Mouse (Mus musculus): Measurements from ENCODE around the gene Micu1. TPM values are rescaled to one million over a fixed set of nuclear protein-coding genes. Genes with fewer than 3 reads are reported as not detected.

The Micu1 gene
- polyA plus RNA-seq, 1 experiment from 2014 or later = 42.8 TPM

DNA sequence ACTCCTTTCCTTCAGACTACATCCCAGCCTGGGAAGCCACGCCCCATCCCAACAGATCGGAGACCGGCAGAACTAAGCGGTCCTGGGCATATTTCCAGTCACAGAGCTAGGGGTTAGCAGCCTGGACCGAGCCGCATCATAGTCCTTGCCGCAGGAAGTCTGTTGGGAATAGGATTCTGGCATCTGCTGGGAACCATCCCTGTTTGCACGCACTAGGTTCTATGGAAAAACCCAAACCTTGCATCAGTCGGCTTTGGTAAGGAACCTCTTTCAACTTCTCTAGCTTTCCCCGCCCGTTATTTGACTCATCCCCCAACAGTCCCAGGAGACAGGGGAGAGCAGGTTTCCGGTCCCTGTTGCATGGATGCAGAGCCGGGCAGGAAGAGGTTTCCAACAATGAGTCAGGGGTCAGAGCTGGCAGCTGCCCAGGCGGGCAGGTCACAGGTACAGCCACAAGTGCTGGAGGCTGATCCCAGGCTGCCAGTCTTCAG lies 207.1 kb downstream of the Micu1 start:
- no peaks in the 10 kb centered on the region for H3K36me3 ChIP-seq (ENCODE audit: control insufficient read depth, insufficient read depth, low read length)
- H3K27me3 ChIP-seq (ENCODE audit: control insufficient read depth, insufficient read depth, low read length) = peaks cover 7% of the 10 kb centered on the region; the same call in 1 of the 2 replicates
- WGBS (ENCODE audit: insufficient replicate concordance) = 4% methylated on average over 14 of the region's 14 CpGs
- H3K9ac ChIP-seq (ENCODE audit: low read depth, low read length) = no peak overlapping the region
- H3K9me3 ChIP-seq (replicated peaks; ENCODE audit: control insufficient read depth, low read length) = no peaks in the 10 kb centered on the region
- 0 out of 2 replicates have a peak, but pooled peaks have one; percentile 33 for ATAC-seq (replicated peaks; ENCODE audit: insufficient number of reproducible peaks, low FRiP score, low TSS enrichment)
- peaks cover 36% of the 10 kb centered on the region for H3K4me1 ChIP-seq (ENCODE audit: control insufficient read depth, insufficient read depth, low read length)
- no peak overlapping the region for H3K4me3 ChIP-seq (ENCODE audit: low read depth, low read length)
- H3K27ac ChIP-seq (ENCODE audit: low read depth, low read length) = peak overlapping the region; percentile 86
- H3K4me2 ChIP-seq = peak overlapping the region; percentile 34

DNA sequence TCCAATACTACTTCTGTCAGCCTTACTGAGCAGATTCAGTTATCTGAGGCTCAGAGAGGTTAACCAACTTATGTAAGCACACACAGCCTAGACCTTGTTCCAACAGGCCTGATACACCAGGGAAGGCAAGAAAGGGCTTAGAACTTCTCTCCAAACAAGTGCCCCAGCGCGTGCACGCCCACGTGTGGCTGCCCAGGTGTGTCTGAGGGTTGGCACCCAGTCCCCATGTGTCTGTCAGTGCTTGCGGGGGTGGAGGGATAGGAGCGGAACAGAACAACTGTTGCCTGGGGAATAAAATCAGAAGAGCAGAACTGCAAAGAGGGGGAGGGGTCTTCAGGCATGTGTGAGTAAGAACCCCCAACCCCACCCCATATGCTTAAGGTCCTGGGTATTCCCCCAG lies 208.8 kb downstream of the Micu1 start:
- H3K36me3 ChIP-seq (ENCODE audit: control insufficient read depth, insufficient read depth, low read length) = no peaks in the 10 kb centered on the region
- peaks cover 7% of the 10 kb centered on the region; the same call in 1 of the 2 replicates for H3K27me3 ChIP-seq (ENCODE audit: control insufficient read depth, insufficient read depth, low read length)
- H3K4me2 ChIP-seq = peak overlapping the region; percentile 46
- ATAC-seq (replicated peaks; ENCODE audit: insufficient number of reproducible peaks, low FRiP score, low TSS enrichment) = no peak
- H3K9me3 ChIP-seq (replicated peaks; ENCODE audit: control insufficient read depth, low read length) = no peaks in the 10 kb centered on the region
- H3K4me3 ChIP-seq (ENCODE audit: low read depth, low read length) = peak overlapping the region; percentile 16
- H3K9ac ChIP-seq (ENCODE audit: low read depth, low read length) = no peak overlapping the region
- WGBS (ENCODE audit: insufficient replicate concordance) = 30% methylated on average over 6 of the region's 6 CpGs
- H3K4me1 ChIP-seq (ENCODE audit: control insufficient read depth, insufficient read depth, low read length) = peaks cover 46% of the 10 kb centered on the region
- peak overlapping the region; percentile 37; the same call in 1 of the 2 replicates for H3K27ac ChIP-seq (ENCODE audit: low read depth, low read length)

DNA sequence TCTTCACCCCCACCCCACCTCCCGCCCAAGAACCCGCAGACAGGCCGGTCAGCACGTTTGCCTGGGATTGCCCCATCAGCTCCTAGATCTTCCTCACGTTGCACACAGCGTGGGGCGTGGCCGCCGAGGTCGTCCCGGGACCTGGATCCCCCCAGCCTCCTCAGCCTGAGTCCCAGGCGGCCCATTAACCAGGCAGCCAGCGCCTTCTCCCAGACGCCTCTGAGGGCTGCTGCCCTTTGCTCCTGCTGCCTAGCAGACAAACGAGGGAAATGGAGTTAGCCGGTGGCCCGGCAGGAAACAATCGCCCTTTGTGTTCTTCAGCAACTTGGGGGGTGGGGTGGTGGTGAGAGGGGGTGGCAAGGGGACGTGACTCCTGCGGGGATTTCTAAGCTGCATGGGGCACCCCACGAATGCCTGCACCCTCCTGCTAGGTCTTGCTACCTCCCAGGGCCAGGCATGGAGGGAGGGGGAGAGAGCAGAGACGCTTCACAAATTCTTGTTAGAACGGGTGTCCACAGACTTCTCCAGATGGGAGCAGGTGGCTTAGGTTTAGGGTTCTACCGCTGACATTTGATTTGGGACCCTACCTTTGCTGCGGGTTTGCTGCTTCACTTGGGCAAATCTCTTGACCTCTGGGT lies 209.4 kb downstream of the Micu1 start:
- 5% methylated on average over 25 of the region's 25 CpGs for WGBS (ENCODE audit: insufficient replicate concordance)
- peaks cover 7% of the 10 kb centered on the region; the same call in 1 of the 2 replicates for H3K27me3 ChIP-seq (ENCODE audit: control insufficient read depth, insufficient read depth, low read length)
- H3K36me3 ChIP-seq (ENCODE audit: control insufficient read depth, insufficient read depth, low read length) = no peaks in the 10 kb centered on the region
- peaks cover 50% of the 10 kb centered on the region for H3K4me1 ChIP-seq (ENCODE audit: control insufficient read depth, insufficient read depth, low read length)
- no peak for ATAC-seq (replicated peaks; ENCODE audit: insufficient number of reproducible peaks, low FRiP score, low TSS enrichment)
- H3K9ac ChIP-seq (ENCODE audit: low read depth, low read length) = peak overlapping the region; percentile 52; the same call in 1 of the 2 replicates
- peak overlapping the region; percentile 16 for H3K4me3 ChIP-seq (ENCODE audit: low read depth, low read length)
- peak overlapping the region; percentile 37; the same call in 1 of the 2 replicates for H3K27ac ChIP-seq (ENCODE audit: low read depth, low read length)
- H3K4me2 ChIP-seq = peak overlapping the region; percentile 46
- no peaks in the 10 kb centered on the region for H3K9me3 ChIP-seq (replicated peaks; ENCODE audit: control insufficient read depth, low read length)

Other genes with a start within 250 kb of the Micu1 start
- gene Gm10322, start 86.4 kb upstream of the Micu1 start, polyA plus RNA-seq (2014; fragmentation: Nextera tagmentation; extraction: Ambion mirVana) = not detected in 2 replicates
- gene Mcu, start 85.8 kb upstream of the Micu1 start, polyA plus RNA-seq (2014; fragmentation: Nextera tagmentation; extraction: Ambion mirVana) = 27.4 and 28.5 TPM in 2 replicates
- gene Dnajb12, start 177.1 kb downstream of the Micu1 start, polyA plus RNA-seq (2014; fragmentation: Nextera tagmentation; extraction: Ambion mirVana) = 30.3 and 31.3 TPM in 2 replicates
- 1.9 and 3.4 TPM in 2 replicates for gene Ddit4, start 249.4 kb downstream of the Micu1 start, polyA plus RNA-seq (2014; fragmentation: Nextera tagmentation; extraction: Ambion mirVana)

Data from heart, embryonic 11.5 days (tissue).